Mouse (Mus musculus) NIH3T3 (cell line): Measurements from ENCODE around the gene Pex10.
"Not testable (repeated sequence)": the region's sequence is repeated elsewhere in the genome, so short reads cannot be mapped to it uniquely, and the experiment has no call there.

Experiments
- DNase-seq: peaks from one replicate; pipeline ENCODE4 v3.0.0-alpha.2; 2012; ENCODE audit warnings: low read depth

Pex10 gene

GRCm38 (mm10) chr4:155064474-155064873 lies 2.3 kb upstream of the Pex10 start:
- DNase-seq, result no peak

GRCm38 (mm10) chr4:155065970-155066833 lies 614 bp upstream of the Pex10 start:
- DNase-seq, result peak; percentile 95

- no peak for DNase-seq
These were observed 1.6 kb downstream of the Pex10 start for GRCm38 (mm10) chr4:155068357-155068972.

GRCm38 (mm10) chr4:155069191-155069590 lies 2.4 kb downstream of the Pex10 start:
- DNase-seq, result peak; percentile 44

- DNase-seq, result no peak
These were observed 3.4 kb downstream of the Pex10 start for GRCm38 (mm10) chr4:155070199-155070598.

- DNase-seq, result no peak
These were observed 4.1 kb downstream of the Pex10 start for GRCm38 (mm10) chr4:155070921-155071320.

GRCm38 (mm10) chr4:155074418-155074817 lies 7.6 kb downstream of the Pex10 start:
- no peak for DNase-seq

GRCm38 (mm10) chr4:155075137-155075536 lies 8.3 kb downstream of the Pex10 start:
- DNase-seq, result no peak

GRCm38 (mm10) chr4:155075813-155076212 lies 9.0 kb downstream of the Pex10 start:
- no peak for DNase-seq

GRCm38 (mm10) chr4:155076677-155077076 lies 9.9 kb downstream of the Pex10 start:
- DNase-seq, result no peak

GRCm38 (mm10) chr4:155078808-155079207 lies 12.0 kb downstream of the Pex10 start:
- DNase-seq, result not testable (repeated sequence)

GRCm38 (mm10) chr4:155079666-155080065 lies 12.8 kb downstream of the Pex10 start:
- DNase-seq, result no peak

- no peak for DNase-seq
These were observed 16.7 kb downstream of the Pex10 start for GRCm38 (mm10) chr4:155083553-155083952.

- no peak for DNase-seq
These were observed 17.5 kb downstream of the Pex10 start for GRCm38 (mm10) chr4:155084351-155084750.

- DNase-seq, result no peak
These were observed 18.6 kb downstream of the Pex10 start for GRCm38 (mm10) chr4:155085206-155086107.

- peak; percentile 99 for DNase-seq
These were observed 19.6 kb downstream of the Pex10 start, which contains the start of the genes Rer1 and Morn1 for GRCm38 (mm10) chr4:155086108-155087024. Gene Rer1, minus strand, starts transcription at chr4:155086382. Gene Morn1, plus strand, starts transcription at chr4:155086577.

GRCm38 (mm10) chr4:155089241-155089640 lies 22.4 kb downstream of the Pex10 start:
- DNase-seq, result no peak

- DNase-seq, result no peak
These were observed 23.3 kb downstream of the Pex10 start for GRCm38 (mm10) chr4:155090147-155090546.

GRCm38 (mm10) chr4:155090688-155091449 lies 24.1 kb downstream of the Pex10 start:
- no peak for DNase-seq

GRCm38 (mm10) chr4:155092718-155093430 lies 26.1 kb downstream of the Pex10 start:
- DNase-seq, result no peak
